Mouse (Mus musculus): ENCODE measurements around the gene Smagp. TPM values are rescaled to one million over a fixed set of nuclear protein-coding genes. Genes with fewer than 3 reads are reported as not detected.

Gene Smagp
- total RNA-seq, 2 experiments from 2014 or later, result 1.6 to 2.9 TPM

- intact Hi-C loops (cut with DNase I), result no loop called here
- Histone ChIP-seq H3K4me3 (no peak overlapping the region), H3K27ac (no peak overlapping the region)
- DNase-seq (ENCODE audit: extremely low spot score in 1 of 2, low spot score in 2 of 2), result no peak
- TF ChIP-seq CTCF (IDR thresholded peaks at IDR 0.05), result no peak
These were observed 60.3 kb downstream of the Smagp start for GRCm38 (mm10) chr15:100576392-100576791.

- H3K4me3 ChIP-seq, result no peak overlapping the region
- H3K27ac ChIP-seq, result no peak overlapping the region
- no peak for TF ChIP-seq CTCF (IDR thresholded peaks at IDR 0.05)
- intact Hi-C loops (cut with DNase I), result no loop called here
- no peak for DNase-seq (ENCODE audit: extremely low spot score in 1 of 2, low spot score in 2 of 2)
These were observed 61.4 kb downstream of the Smagp start for GRCm38 (mm10) chr15:100575366-100575765.

GRCm38 (mm10) chr15:100574378-100574777, 62.4 kb downstream of the Smagp start:
- no peak for TF ChIP-seq CTCF (IDR thresholded peaks at IDR 0.05)
- Histone ChIP-seq H3K27ac (no peak overlapping the region), H3K4me3 (no peak overlapping the region)
- no peak for DNase-seq (ENCODE audit: extremely low spot score in 1 of 2, low spot score in 2 of 2)
- intact Hi-C loops (cut with DNase I), result no loop called here

- Histone ChIP-seq H3K4me3 (no peak overlapping the region), H3K27ac (no peak overlapping the region)
- intact Hi-C loops (cut with DNase I), result no loop called here
- DNase-seq (ENCODE audit: extremely low spot score in 1 of 2, low spot score in 2 of 2), result no peak
- TF ChIP-seq CTCF (IDR thresholded peaks at IDR 0.05), result no peak
These were observed 62.8 kb downstream of the Smagp start for GRCm38 (mm10) chr15:100573946-100574345.

Small RNA genes within 50 kb of the gene (microRNA-seq; reads per million reads assigned to microRNA genes)
- gene Mir6961, result 0 to 0.24 reads per million in 2 experiments

Other genes starting within 250 kb of the Smagp start
- gene Gm5475, start 214.8 kb downstream of the Smagp start, total RNA-seq (2021), result not detected
- 10 to 100 TPM; 60.0 to 70.8 TPM for gene Slc11a2, start 211.9 kb downstream of the Smagp start, total RNA-seq (2021)
- gene Letmd1, start 167.9 kb downstream of the Smagp start, total RNA-seq (2021), result 10 to 100 TPM; 59.6 to 62.1 TPM
- 10 to 100 TPM; 35.3 to 36.3 TPM for gene Csrnp2, start 141.5 kb downstream of the Smagp start, total RNA-seq (2021)
- 10 to 100 TPM; 26.8 to 27.9 TPM for gene Tfcp2, start 84.9 kb downstream of the Smagp start, total RNA-seq (2021)
- gene Pou6f1, start 37.0 kb downstream of the Smagp start, total RNA-seq (2021), result 100 to 1,000 TPM; 139 to 144 TPM
- 100 to 1,000 TPM; 108 to 109 TPM for gene Dazap2, start 21.6 kb downstream of the Smagp start, total RNA-seq (2021)
- 1 to 10 TPM; 3.5 to 6.2 TPM for gene Bin2, start 32.6 kb upstream of the Smagp start, total RNA-seq (2021)
- 1 to 10 TPM; 2.4 to 3.3 TPM for gene Cela1, start 51.0 kb upstream of the Smagp start, total RNA-seq (2021)
- 1 to 10 TPM; 4.8 to 4.9 TPM for gene Galnt6, start 92.4 kb upstream of the Smagp start, total RNA-seq (2021)
- 10 to 100 TPM; 78.4 to 79.0 TPM for gene Slc4a8, start 124.8 kb upstream of the Smagp start, total RNA-seq (2021)
- gene Scn8a, start 232.9 kb upstream of the Smagp start, total RNA-seq (2021), result 100 to 1,000 TPM; 250 to 260 TPM